In genomic region chr16:87319541-87320251, GRCm38 (mm10) we compare ENCODE assay signal across 9 mouse cellular contexts. TPM values are rescaled to one million over a fixed set of nuclear protein-coding genes. Genes with fewer than 3 reads are reported as not detected.
A peak's percentile ranks its signal among the peaks of the same experiment; 100 is the strongest.
DNase-seq lines count a peak whose midpoint lies in the region; ATAC-seq lines count a peak whose summit lies in the region.
"Had no signal": no experiment of that assay in that cellular context is flagged by ENCODE, and none has a peak within 500 bp of the region (broad histone marks: within the 10 kb centered on the region; RNA-seq: fewer than 3 reads in every experiment).

No protein-coding gene starts in this region.

- H3K4me3 ChIP-seq in heart, embryonic 10.5 days = no peak overlapping the region
- H3K4me3 ChIP-seq in limb, embryonic 11.5 days (ENCODE audit: low read depth, low read length) = no peak overlapping the region
- no peak overlapping the region for H3K4me3 ChIP-seq in neural tube, embryonic 12.5 days

- intact Hi-C loops in left cerebral cortex, postnatal 14 days (cut with DNase I) = no loop called here
- intact Hi-C loops in left cerebral cortex, postnatal 10 days (cut with DNase I) = no loop called here

- no peaks in the 10 kb centered on the region for H3K27me3 ChIP-seq in heart, embryonic 10.5 days (ENCODE audit: insufficient read depth, poor library complexity, severe bottlenecking)
- no peaks in the 10 kb centered on the region for H3K27me3 ChIP-seq in limb, embryonic 11.5 days (ENCODE audit: control insufficient read depth, insufficient read depth, low read length)
- no peaks in the 10 kb centered on the region for H3K27me3 ChIP-seq in neural tube, embryonic 12.5 days (replicated peaks)

- ATAC-seq in limb, embryonic 11.5 days (ENCODE audit: insufficient number of reproducible peaks, low FRiP score, low TSS enrichment, low read depth) = peak; percentile 53
- ATAC-seq in neural tube, embryonic 12.5 days (ENCODE audit: low FRiP score, low read depth) = peak; percentile 34

- H3K27ac ChIP-seq in heart, embryonic 10.5 days = no peak overlapping the region
- H3K27ac ChIP-seq in limb, embryonic 11.5 days (replicated peaks; ENCODE audit: low read depth, low read length) = peak overlapping the region; percentile 80
- no peak overlapping the region for H3K27ac ChIP-seq in neural tube, embryonic 12.5 days

- no peaks in the 10 kb centered on the region for H3K4me1 ChIP-seq in heart, embryonic 10.5 days
- H3K4me1 ChIP-seq in limb, embryonic 11.5 days (ENCODE audit: control insufficient read depth, insufficient read depth, low read length) = no peaks in the 10 kb centered on the region
- H3K4me1 ChIP-seq in neural tube, embryonic 12.5 days = peaks cover 10% of the 10 kb centered on the region; the same call in 1 of the 2 replicates

- WGBS in heart, embryonic 10.5 days = 68% methylated on average over 5 of the region's 5 CpGs
- WGBS in limb, embryonic 11.5 days = 39% methylated on average over 5 of the region's 5 CpGs
- WGBS in neural tube, embryonic 12.5 days = 47% methylated on average over 5 of the region's 5 CpGs

- no peaks in the 10 kb centered on the region for H3K9me3 ChIP-seq in heart, embryonic 10.5 days
- no peaks in the 10 kb centered on the region for H3K9me3 ChIP-seq in limb, embryonic 11.5 days (ENCODE audit: control insufficient read depth, low read length)
- no peaks in the 10 kb centered on the region for H3K9me3 ChIP-seq in neural tube, embryonic 12.5 days

- no peak overlapping the region for H3K9ac ChIP-seq in limb, embryonic 11.5 days (ENCODE audit: low read length)
- H3K9ac ChIP-seq in neural tube, embryonic 12.5 days = no peak overlapping the region

- H3K4me2 ChIP-seq in limb, embryonic 11.5 days (ENCODE audit: low read depth, severe bottlenecking) = no peak overlapping the region
- no peak overlapping the region for H3K4me2 ChIP-seq in neural tube, embryonic 12.5 days (replicated peaks)

- peak; percentile 96 for DNase-seq in heart, adult 11 months
- DNase-seq in heart, embryonic 10.5 days (ENCODE audit: low spot score) = no peak
- peak; percentile 65 for DNase-seq in forelimb bud, embryonic 11.5 days (ENCODE audit: low read depth, low spot score)
- DNase-seq in limb, embryonic 11.5 days (ENCODE audit: low spot score) = peak; percentile 37
- no peak for DNase-seq in left cerebral cortex, postnatal 14 days (ENCODE audit: low spot score in 2 of 2)
- no peak for DNase-seq in cerebellum, adult 18-20 months
- no peak for DNase-seq in left cerebral cortex, postnatal 10 days (ENCODE audit: extremely low spot score in 1 of 2, low spot score in 2 of 2)
- DNase-seq: kidney, adult 8-10 months had no signal

- H3K36me3 ChIP-seq in heart, embryonic 10.5 days = no peaks in the 10 kb centered on the region
- H3K36me3 ChIP-seq in limb, embryonic 11.5 days (ENCODE audit: control insufficient read depth, insufficient read depth, low read length) = no peaks in the 10 kb centered on the region
- no peaks in the 10 kb centered on the region for H3K36me3 ChIP-seq in neural tube, embryonic 12.5 days

RNA-seq across cellular contexts. Expression of gene N6amt1, which starts 34.3 kb away (rescaled TPM):
- 21.9 and 22.6 TPM in 2 replicates for polyA plus RNA-seq in heart, embryonic 10.5 days (2016; fragmentation: Nextera tagmentation; extraction: Ambion mirVana)
- 20.6 and 24.6 TPM in 2 replicates for polyA plus RNA-seq in limb, embryonic 11.5 days (2014; fragmentation: Nextera tagmentation; extraction: Ambion mirVana)
- polyA plus RNA-seq in neural tube, embryonic 12.5 days (2016; fragmentation: Nextera tagmentation; extraction: Ambion mirVana) = 16.5 and 18.8 TPM in 2 replicates
- total RNA-seq in left cerebral cortex, postnatal 14 days (2021) = 10 to 100 TPM; 20.4 to 21.3 TPM
- 10 to 100 TPM; 20.5 to 21.6 TPM for total RNA-seq in left cerebral cortex, postnatal 10 days (2021)

Comparison
In these comparisons a context has a peak if more than half of its experiments do, and no peak if none do; other contexts are left out.
1. DNase-seq: peak in heart, adult 11 months (single experiment), forelimb bud, embryonic 11.5 days (single experiment) and limb, embryonic 11.5 days (single experiment); none in heart, embryonic 10.5 days (single experiment), left cerebral cortex, postnatal 14 days (0 of 2), cerebellum, adult 18-20 months (0 of 2) and left cerebral cortex, postnatal 10 days (0 of 2).